Mouse (Mus musculus): ENCODE measurements around the gene Chn2.

- TF ChIP-seq POLR2A (IDR thresholded peaks at IDR 0.05; ENCODE audit: borderline replicate concordance, insufficient read depth, low read length), result no peak
- no peak for TF ChIP-seq CTCF (IDR thresholded peaks at IDR 0.05; ENCODE audit: borderline replicate concordance, insufficient read depth, low read depth, low read length)
Observed at GRCm38 (mm10) chr6:54133231-54133630, 93.9 kb downstream of the Chn2 start.

Measured in cerebellum, adult 2 months (tissue).